Mouse (Mus musculus): ENCODE measurements at regions not wholly inside any gene's neighbourhood (a gene's known extent, or its start where the extent isn't known, plus 50 kb on each side); places are given as distances from the start of the nearest gene placed in this dataset.

GRCm38 (mm10) chr4:83918093-83918492, 392.7 kb downstream of the Ccdc171 start:
- no peak for DNase-seq (ENCODE audit: low read depth, low spot score)
- H3K9me3 ChIP-seq (replicated peaks; ENCODE audit: insufficient read depth, low read length), result no peaks in the 10 kb centered on the region
- no peak overlapping the region for H3K4me3 ChIP-seq (ENCODE audit: control insufficient read depth in 1 of 2, insufficient read depth in 1 of 2, low read depth in 2 of 2, low read length in 2 of 2)
- H3K36me3 ChIP-seq (ENCODE audit: control insufficient read depth in 1 of 2, insufficient read depth in 2 of 2, low read length in 2 of 2), result no peaks in the 10 kb centered on the region
- H3K79me2 ChIP-seq (ENCODE audit: control insufficient read depth, insufficient read depth, low read length, poor library complexity), result no peaks in the 10 kb centered on the region
- H3K9ac ChIP-seq (ENCODE audit: control insufficient read depth, low read depth, low read length, poor library complexity, severe bottlenecking), result no peak overlapping the region
- TF ChIP-seq ZNF384 (IDR thresholded peaks at IDR 0.05; ENCODE audit: low read depth, low read length), result no peak
- H3K27ac ChIP-seq (ENCODE audit: control insufficient read depth, low read depth, low read length), result no peak overlapping the region
- no peaks in the 10 kb centered on the region for H3K4me1 ChIP-seq (ENCODE audit: control insufficient read depth in 1 of 2, insufficient read depth in 2 of 2, low read length in 2 of 2)
- no peaks in the 10 kb centered on the region for H3K27me3 ChIP-seq (ENCODE audit: control insufficient read depth in 1 of 2, insufficient read depth in 2 of 2, low read length in 2 of 2)

GRCm38 (mm10) chr4:83919041-83919440, 393.7 kb downstream of the Ccdc171 start:
- Histone ChIP-seq H3K4me3 (ENCODE audit: control insufficient read depth in 1 of 2, insufficient read depth in 1 of 2, low read depth in 2 of 2, low read length in 2 of 2) (no peak overlapping the region), H3K79me2 (ENCODE audit: control insufficient read depth, insufficient read depth, low read length, poor library complexity) (no peaks in the 10 kb centered on the region), H3K9ac (ENCODE audit: control insufficient read depth, low read depth, low read length, poor library complexity, severe bottlenecking) (no peak overlapping the region), H3K9me3 (replicated peaks; ENCODE audit: insufficient read depth, low read length) (no peaks in the 10 kb centered on the region), H3K27ac (ENCODE audit: control insufficient read depth, low read depth, low read length) (no peak overlapping the region), H3K4me1 (ENCODE audit: control insufficient read depth in 1 of 2, insufficient read depth in 2 of 2, low read length in 2 of 2) (no peaks in the 10 kb centered on the region), H3K27me3 (ENCODE audit: control insufficient read depth in 1 of 2, insufficient read depth in 2 of 2, low read length in 2 of 2) (no peaks in the 10 kb centered on the region), H3K36me3 (ENCODE audit: control insufficient read depth in 1 of 2, insufficient read depth in 2 of 2, low read length in 2 of 2) (no peaks in the 10 kb centered on the region)
- TF ChIP-seq USF1 (IDR thresholded peaks at IDR 0.05; ENCODE audit: low read depth, low read length) (no peak), BHLHE40 (IDR thresholded peaks at IDR 0.05; ENCODE audit: borderline replicate concordance, low read depth, low read length) (no peak), HCFC1 (IDR thresholded peaks at IDR 0.05; ENCODE audit: low read depth, low read length) (no peak), ZNF384 (IDR thresholded peaks at IDR 0.05; ENCODE audit: low read depth, low read length) (no peak), MAX (IDR thresholded peaks at IDR 0.05; ENCODE audit: low read length) (no peak), CHD2 (IDR thresholded peaks at IDR 0.05; ENCODE audit: low read length) (no peak), MYC (IDR thresholded peaks at IDR 0.05; ENCODE audit: low read depth, low read length) (no peak), GABPA (IDR thresholded peaks at IDR 0.05; ENCODE audit: low read depth, low read length) (no peak), NELFE (IDR thresholded peaks at IDR 0.05; ENCODE audit: low read depth, low read length) (no peak), E2F4 (IDR thresholded peaks at IDR 0.05; ENCODE audit: borderline replicate concordance, low read depth, low read length) (no peak), MAFK (IDR thresholded peaks at IDR 0.05; ENCODE audit: borderline replicate concordance, low read depth, low read length) (no peak), MEF2A (IDR thresholded peaks at IDR 0.05; ENCODE audit: extremely low read depth, insufficient replicate concordance, low read depth, low read length, poor library complexity, severe bottlenecking) (no peak)
- no peak for DNase-seq (ENCODE audit: low read depth, low spot score)

GRCm38 (mm10) chr4:83925118-83925842, 399.9 kb downstream of the Ccdc171 start:
- Histone ChIP-seq H3K4me3 (ENCODE audit: control insufficient read depth in 1 of 2, insufficient read depth in 1 of 2, low read depth in 2 of 2, low read length in 2 of 2) (no peak overlapping the region), H3K9ac (ENCODE audit: control insufficient read depth, low read depth, low read length, poor library complexity, severe bottlenecking) (no peak overlapping the region), H3K4me1 (ENCODE audit: control insufficient read depth in 1 of 2, insufficient read depth in 2 of 2, low read length in 2 of 2) (no peaks in the 10 kb centered on the region), H3K36me3 (ENCODE audit: control insufficient read depth in 1 of 2, insufficient read depth in 2 of 2, low read length in 2 of 2) (no peaks in the 10 kb centered on the region), H3K27ac (ENCODE audit: control insufficient read depth, low read depth, low read length) (no peak overlapping the region), H3K9me3 (replicated peaks; ENCODE audit: insufficient read depth, low read length) (no peaks in the 10 kb centered on the region), H3K79me2 (ENCODE audit: control insufficient read depth, insufficient read depth, low read length, poor library complexity) (no peaks in the 10 kb centered on the region), H3K27me3 (ENCODE audit: control insufficient read depth in 1 of 2, insufficient read depth in 2 of 2, low read length in 2 of 2) (no peaks in the 10 kb centered on the region; a peak in 1 of 4 replicates)
- TF ChIP-seq NELFE (IDR thresholded peaks at IDR 0.05; ENCODE audit: low read depth, low read length), result no peak
- no peak for TF ChIP-seq TBP (IDR thresholded peaks at IDR 0.05; ENCODE audit: low read depth, low read length)
- TF ChIP-seq EP300 (IDR thresholded peaks at IDR 0.05; ENCODE audit: low read depth in 1 of 2, low read length in 2 of 2), result no peak
- no peak for TF ChIP-seq GATA1 (IDR thresholded peaks at IDR 0.05; ENCODE audit: low read depth, low read length)
- TF ChIP-seq ZC3H11A (IDR thresholded peaks at IDR 0.05; ENCODE audit: low read depth, low read length), result no peak
- TF ChIP-seq SMC3 (IDR thresholded peaks at IDR 0.05; ENCODE audit: low read depth, low read length), result no peak
- TF ChIP-seq RCOR1 (IDR thresholded peaks at IDR 0.05; ENCODE audit: low read depth, low read length), result no peak
- no peak for TF ChIP-seq GABPA (IDR thresholded peaks at IDR 0.05; ENCODE audit: low read depth, low read length)
- no peak for TF ChIP-seq MAZ (IDR thresholded peaks at IDR 0.05; ENCODE audit: low read depth, low read length)
- no peak for TF ChIP-seq MYC (IDR thresholded peaks at IDR 0.05; ENCODE audit: low read depth, low read length)
- no peak for TF ChIP-seq TCF12 (IDR thresholded peaks at IDR 0.05; ENCODE audit: low read depth, low read length)
- TF ChIP-seq POLR2A (IDR thresholded peaks at IDR 0.05; ENCODE audit: control insufficient read depth in 1 of 2, insufficient read depth in 1 of 2, low read depth in 1 of 2, low read length in 2 of 2, poor library complexity in 1 of 2), result no peak
- TF ChIP-seq MYB (IDR thresholded peaks at IDR 0.05; ENCODE audit: low read depth, low read length), result no peak
- no peak for TF ChIP-seq UBTF (IDR thresholded peaks at IDR 0.05; ENCODE audit: borderline replicate concordance, insufficient read depth, low read depth, low read length)
- DNase-seq (ENCODE audit: low read depth, low spot score), result no peak

Data from MEL (cell line).